Mouse (Mus musculus): Measurements from ENCODE around the gene Smarcad1. TPM values are rescaled to one million over a fixed set of nuclear protein-coding genes. Genes with fewer than 3 reads are reported as not detected.

Smarcad1 gene
- 35.4 and 36.9 TPM in 2 replicates for polyA plus RNA-seq (2021; fragmentation: Nextera tagmentation)
- long read RNA-seq, experiment 1, partial matches to known transcripts: 24 of 38 reads
- long read RNA-seq, experiment 1, other reads (novel, unspliced or antisense): 6 of 38 reads
- long read RNA-seq, experiment 2, full-length matches to known transcripts: 14 of 33 reads
- long read RNA-seq, experiment 2, partial matches to known transcripts: 8 of 33 reads
- long read RNA-seq, experiment 2, other reads (novel, unspliced or antisense): 11 of 33 reads

DNA sequence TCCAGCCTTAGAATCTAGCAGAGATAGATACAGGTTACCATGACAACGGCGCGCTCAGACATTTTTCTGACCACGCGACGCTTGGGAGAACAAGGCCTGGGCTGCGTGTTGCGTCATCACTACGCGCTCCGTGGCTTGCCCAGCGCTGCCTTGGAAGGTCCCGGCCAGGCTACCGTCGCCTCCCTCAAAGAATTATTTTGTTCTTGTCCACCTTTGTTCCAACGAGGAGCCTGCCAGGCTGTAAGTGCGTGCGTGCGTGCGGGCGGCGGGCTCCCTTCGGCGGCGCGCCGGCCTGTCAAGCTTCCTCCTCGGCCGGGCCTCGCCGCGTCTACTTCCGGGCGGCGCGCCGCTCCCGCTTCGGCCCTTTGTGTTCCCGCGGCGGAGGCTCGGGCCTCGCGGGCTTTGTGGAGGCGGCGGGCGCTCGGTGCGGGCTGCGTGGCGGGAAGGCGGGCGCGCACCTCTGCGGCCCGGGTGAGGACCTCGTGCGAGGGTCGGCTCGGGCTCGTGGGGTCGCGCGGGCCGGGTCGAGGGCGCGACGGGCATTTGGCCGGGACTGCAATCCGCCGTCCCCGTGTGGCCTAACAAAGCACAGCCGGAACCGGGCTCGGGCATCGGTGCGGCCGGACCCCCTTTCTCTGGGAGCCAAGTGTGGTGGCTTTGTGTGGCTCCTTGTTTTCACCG lies at the start of gene Smarcad1:
Gene Smarcad1, plus strand, starts transcription at position 93 of the 681 bp plus-strand sequence.

DNA sequence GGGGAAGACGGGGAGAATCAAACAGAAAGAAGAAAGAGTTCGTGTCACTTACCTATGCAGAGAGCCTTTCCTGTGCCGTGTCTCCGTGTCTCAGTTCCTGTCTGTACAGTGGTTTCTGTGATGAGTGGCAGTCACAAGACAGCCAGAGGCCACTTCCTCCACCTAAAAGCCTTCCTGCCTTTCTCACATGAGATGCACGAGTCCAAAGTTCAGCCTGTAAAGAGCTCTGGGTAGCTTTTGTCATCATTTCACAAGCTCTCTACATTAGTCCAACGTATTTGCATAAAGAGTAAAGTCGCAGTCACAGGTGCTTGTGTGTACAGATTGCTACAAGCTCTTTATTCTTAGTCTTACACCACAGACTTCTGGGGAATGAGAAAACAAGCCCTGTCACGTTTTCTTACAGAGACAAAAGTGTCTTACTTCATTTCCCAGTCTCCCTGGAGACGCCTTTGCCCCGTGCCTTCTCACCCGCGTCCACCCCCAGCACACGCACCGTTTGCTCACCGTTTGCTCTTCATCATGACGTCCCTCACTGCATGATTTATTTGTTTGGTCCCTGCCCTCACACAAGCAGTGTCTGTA lies 102.3 kb downstream of the Smarcad1 start, which contains the start of gene Hpgds:
Gene Hpgds, minus strand, starts transcription at position 288 of the 585 bp plus-strand sequence.

Other genes with a start within 250 kb of the Smarcad1 start
- 4.4 and 5.4 TPM in 2 replicates for gene Hpgds, start 102.3 kb downstream of the Smarcad1 start, polyA plus RNA-seq (2021; fragmentation: Nextera tagmentation)